Mouse (Mus musculus) embryonic fibroblast, embryonic 13.5 days (primary cell): ENCODE measurements at regions not wholly inside any gene's neighbourhood (a gene's known extent, or its start where the extent isn't known, plus 50 kb on each side); places are given as distances from the start of the nearest gene placed in this dataset.

Experiments
- H3K27ac ChIP-seq: 2 replicates; pipeline ENCODE4 v1.5.1; 2012; ENCODE audit warnings: low read length, control low read depth, inconsistent platforms; ENCODE audit not compliant: insufficient read depth
- H3K4me1 ChIP-seq: 2 replicates; pipeline ENCODE4 v1.6.1; 2011; ENCODE audit warnings: low read length; ENCODE audit not compliant: control insufficient read depth, insufficient read depth
- H3K4me3 ChIP-seq: 2 replicates; pipeline ENCODE4 v1.5.1; 2011; ENCODE audit warnings: mild to moderate bottlenecking, control low read depth, low read length; ENCODE audit not compliant: insufficient read depth
- CTCF ChIP-seq: IDR thresholded peaks from 2 replicates; pipeline ENCODE4 v1.5.1; 2011; ENCODE audit warnings: mild to moderate bottlenecking, control low read depth, low read length, moderate library complexity, borderline replicate concordance; ENCODE audit not compliant: insufficient read depth
- POLR2A ChIP-seq: IDR thresholded peaks from 2 replicates; pipeline ENCODE4 v1.6.1; 2011; ENCODE audit warnings: low read depth, mild to moderate bottlenecking, control low read depth, low read length, moderate library complexity

- peaks cover 7% of the 10 kb centered on the region for H3K4me1 ChIP-seq
- H3K4me3 ChIP-seq: no peak overlapping the region
- no peak overlapping the region for H3K27ac ChIP-seq
- no peak for TF ChIP-seq POLR2A
- TF ChIP-seq CTCF: no peak
Measured at GRCm38 (mm10) chr3:41425863-41426262, 129.7 kb upstream of the Jade1 start.

- no peak for TF ChIP-seq CTCF
- TF ChIP-seq POLR2A: no peak
- H3K4me1 ChIP-seq: no peaks in the 10 kb centered on the region
- H3K4me3 ChIP-seq: no peak overlapping the region
- no peak overlapping the region for H3K27ac ChIP-seq
Measured at GRCm38 (mm10) chr3:41424142-41424939, 131.2 kb upstream of the Jade1 start.

- Histone ChIP-seq H3K4me3 (no peak overlapping the region), H3K4me1 (no peaks in the 10 kb centered on the region), H3K27ac (no peak overlapping the region)
- TF ChIP-seq CTCF (no peak), POLR2A (no peak)
Measured at GRCm38 (mm10) chr3:41423630-41424029, 131.9 kb upstream of the Jade1 start.

- Histone ChIP-seq H3K4me1 (no peaks in the 10 kb centered on the region), H3K4me3 (no peak overlapping the region), H3K27ac (no peak overlapping the region)
- TF ChIP-seq POLR2A: no peak
- no peak for TF ChIP-seq CTCF
Measured at GRCm38 (mm10) chr3:41422615-41423579, 132.6 kb upstream of the Jade1 start.

- no peak for TF ChIP-seq POLR2A
Measured at GRCm38 (mm10) chr3:41413771-41414170, 141.8 kb upstream of the Jade1 start.

GRCm38 (mm10) chr3:41412698-41413097 is 142.8 kb upstream of the Jade1 start:
- TF ChIP-seq CTCF: no peak
- TF ChIP-seq POLR2A: no peak
- no peak overlapping the region for H3K4me3 ChIP-seq
- no peak overlapping the region for H3K27ac ChIP-seq
- H3K4me1 ChIP-seq: no peaks in the 10 kb centered on the region; the same call in 1 of the 2 replicates

More at GRCm38 (mm10) chr3:41413771-41414170, 141.8 kb upstream of the Jade1 start:
- no peaks in the 10 kb centered on the region; the same call in 1 of the 2 replicates for H3K4me1 ChIP-seq
- no peak overlapping the region for H3K4me3 ChIP-seq
- no peak overlapping the region for H3K27ac ChIP-seq

- Histone ChIP-seq H3K4me1 (no peaks in the 10 kb centered on the region; the same call in 1 of the 2 replicates), H3K27ac (peak overlapping the region; percentile 34; the same call in 1 of the 2 replicates), H3K4me3 (no peak overlapping the region)
- TF ChIP-seq CTCF (no peak), POLR2A (no peak)
Measured at GRCm38 (mm10) chr3:41408821-41409737, 146.5 kb upstream of the Jade1 start.

GRCm38 (mm10) chr3:41408423-41408820 is 147.1 kb upstream of the Jade1 start:
- no peak overlapping the region for H3K4me3 ChIP-seq
- no peaks in the 10 kb centered on the region; the same call in 1 of the 2 replicates for H3K4me1 ChIP-seq
- no peak for TF ChIP-seq CTCF
- TF ChIP-seq POLR2A: no peak
- H3K27ac ChIP-seq: no peak overlapping the region

- no peaks in the 10 kb centered on the region; the same call in 1 of the 2 replicates for H3K4me1 ChIP-seq
- no peak overlapping the region for H3K27ac ChIP-seq
- no peak for TF ChIP-seq CTCF
- TF ChIP-seq POLR2A: no peak
- H3K4me3 ChIP-seq: no peak overlapping the region
Measured at GRCm38 (mm10) chr3:41407988-41408387, 147.5 kb upstream of the Jade1 start.
